ENCODE assay signal across 26 mouse cellular contexts in the genomic region with DNA sequence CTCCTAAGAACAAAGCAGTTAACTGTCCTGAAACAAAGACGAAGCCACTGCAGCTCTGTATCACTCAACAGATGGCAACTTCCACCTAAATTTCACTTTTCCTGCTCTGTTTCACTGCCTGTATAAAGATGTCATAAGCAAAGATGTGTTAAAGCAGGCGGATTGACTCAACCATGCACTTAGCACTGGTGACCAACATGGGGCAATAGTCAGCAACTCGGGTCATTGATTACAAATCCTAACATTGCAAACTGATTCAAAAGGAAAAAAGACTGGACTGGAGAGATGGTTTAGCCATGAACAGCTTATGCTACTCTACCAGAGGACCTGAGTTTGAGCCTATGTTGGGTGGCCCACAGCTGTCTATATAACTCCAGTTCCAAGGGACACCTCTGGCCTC. TPM values are rescaled to one million over a fixed set of nuclear protein-coding genes. Genes with fewer than 3 reads are reported as not detected.
"Had no signal": no experiment of that assay in that cellular context is flagged by ENCODE, and none has a peak within 500 bp of the region (broad histone marks: within the 10 kb centered on the region; RNA-seq: fewer than 3 reads in every experiment).

No protein-coding gene starts in this region.

- DNase-seq: layer of hippocampus, adult 9-11 months; lung, adult 2 months; lung, postnatal 14 days; lung, postnatal 4 days; midbrain, embryonic 14.5 days; right cerebral cortex, adult 18-20 months; right cerebral cortex, postnatal 14 days; right cerebral cortex, postnatal 4 days; spleen, adult 18-20 months; thymus, postnatal 25 days had no signal

- H3K4me2 ChIP-seq: kidney, embryonic 15.5 days; limb, embryonic 13.5 days; midbrain, embryonic 11.5 days; stomach, embryonic 15.5 days had no signal

- H3K9ac ChIP-seq: kidney, embryonic 15.5 days; limb, embryonic 13.5 days; liver, embryonic 14.5 days; stomach, embryonic 15.5 days had no signal

- H3K4me1 ChIP-seq: kidney, embryonic 15.5 days; stomach, embryonic 15.5 days had no signal

- H3K27ac ChIP-seq: kidney, embryonic 15.5 days; limb, embryonic 10.5 days; limb, embryonic 13.5 days; liver, embryonic 14.5 days; stomach, embryonic 15.5 days had no signal

- H3K27me3 ChIP-seq: kidney, embryonic 15.5 days; limb, embryonic 13.5 days; stomach, embryonic 15.5 days had no signal

- H3K4me3 ChIP-seq: kidney, embryonic 15.5 days; limb, embryonic 10.5 days; limb, embryonic 13.5 days; stomach, embryonic 15.5 days had no signal

- H3K36me3 ChIP-seq: kidney, embryonic 15.5 days; limb, embryonic 10.5 days; limb, embryonic 13.5 days; stomach, embryonic 15.5 days had no signal

- H3K9me3 ChIP-seq: kidney, embryonic 15.5 days; limb, embryonic 10.5 days; limb, embryonic 13.5 days; stomach, embryonic 15.5 days had no signal

RNA-seq across cellular contexts. Expression of a gene that starts 8.7 kb away (rescaled TPM):
- total RNA-seq: layer of hippocampus, postnatal 25 days; left cerebral cortex, adult 18-20 months; left cerebral cortex, postnatal 25 days; megakaryocyte progenitor cell, adult 5-6 weeks; megakaryocyte-erythroid progenitor cell, adult 5-6 weeks; midbrain, postnatal 0 days had no signal
- polyA plus RNA-seq: kidney, embryonic 15.5 days; limb, embryonic 10.5 days; liver, embryonic 14.5 days; lung, adult 2 months; lung, embryonic 16.5 days; midbrain, embryonic 11.5 days; midbrain, embryonic 14.5 days; neural tube, embryonic 11.5 days; neural tube, embryonic 14.5 days; stomach, embryonic 15.5 days; thymus, postnatal 0 days had no signal
